Mouse (Mus musculus): ENCODE data around the gene Cdyl2. TPM values are rescaled to one million over a fixed set of nuclear protein-coding genes. Genes with fewer than 3 reads are reported as not detected.

Gene Cdyl2
- polyA plus RNA-seq, 1 experiment from 2014 or later = 9.3 TPM

Other genes starting within 250 kb of the Cdyl2 start
- 0.66 and 0.82 TPM in 2 replicates for gene Dynlrb2, start 228.0 kb downstream of the Cdyl2 start, polyA plus RNA-seq (2015; fragmentation: Nextera tagmentation; extraction: Ambion mirVana)
- gene Cmc2, start 188.5 kb upstream of the Cdyl2 start, polyA plus RNA-seq (2015; fragmentation: Nextera tagmentation; extraction: Ambion mirVana) = 85.6 and 87.7 TPM in 2 replicates
- gene Cenpn, start 188.7 kb upstream of the Cdyl2 start, polyA plus RNA-seq (2015; fragmentation: Nextera tagmentation; extraction: Ambion mirVana) = 42.6 and 45.9 TPM in 2 replicates
- 11.3 and 12.3 TPM in 2 replicates for gene Atmin, start 210.4 kb upstream of the Cdyl2 start, polyA plus RNA-seq (2015; fragmentation: Nextera tagmentation; extraction: Ambion mirVana)
- gene 1700030J22Rik, start 246.0 kb upstream of the Cdyl2 start, polyA plus RNA-seq (2015; fragmentation: Nextera tagmentation; extraction: Ambion mirVana) = 2.4 and 2.5 TPM in 2 replicates